Mouse (Mus musculus) left cerebral cortex, adult 18-20 months (tissue): Measurements from ENCODE around the gene Irs4. TPM values are rescaled to one million over a fixed set of nuclear protein-coding genes. Genes with fewer than 3 reads are reported as not detected.
A peak's percentile ranks its signal among the peaks of the same experiment; 100 is the strongest.

Experiments
- DNase-seq, 2 experiments: peaks; one replicate each; pipeline ENCODE4 v3.0.0; 2021 to 2022; ENCODE audit warnings: low spot score in 2 of 2, mixed read lengths in 1 of 2
- long read RNA-seq, 2 experiments: library from polyadenylated mRNA; stranded (forward); transcript quantifications; one replicate each; pipeline ENCODE4 v2.0.0; 2021
- total RNA-seq, 2 experiments: library from RNA; stranded (reverse); gene quantifications; 2 replicates each; pipeline ENCODE4 v1.2.3; 2021

The Irs4 gene
- total RNA-seq: under 1 TPM; 0.49 to 0.58 TPM
- long read RNA-seq, experiment 1: 0 reads
- long read RNA-seq, experiment 2: 0 reads

DNA sequence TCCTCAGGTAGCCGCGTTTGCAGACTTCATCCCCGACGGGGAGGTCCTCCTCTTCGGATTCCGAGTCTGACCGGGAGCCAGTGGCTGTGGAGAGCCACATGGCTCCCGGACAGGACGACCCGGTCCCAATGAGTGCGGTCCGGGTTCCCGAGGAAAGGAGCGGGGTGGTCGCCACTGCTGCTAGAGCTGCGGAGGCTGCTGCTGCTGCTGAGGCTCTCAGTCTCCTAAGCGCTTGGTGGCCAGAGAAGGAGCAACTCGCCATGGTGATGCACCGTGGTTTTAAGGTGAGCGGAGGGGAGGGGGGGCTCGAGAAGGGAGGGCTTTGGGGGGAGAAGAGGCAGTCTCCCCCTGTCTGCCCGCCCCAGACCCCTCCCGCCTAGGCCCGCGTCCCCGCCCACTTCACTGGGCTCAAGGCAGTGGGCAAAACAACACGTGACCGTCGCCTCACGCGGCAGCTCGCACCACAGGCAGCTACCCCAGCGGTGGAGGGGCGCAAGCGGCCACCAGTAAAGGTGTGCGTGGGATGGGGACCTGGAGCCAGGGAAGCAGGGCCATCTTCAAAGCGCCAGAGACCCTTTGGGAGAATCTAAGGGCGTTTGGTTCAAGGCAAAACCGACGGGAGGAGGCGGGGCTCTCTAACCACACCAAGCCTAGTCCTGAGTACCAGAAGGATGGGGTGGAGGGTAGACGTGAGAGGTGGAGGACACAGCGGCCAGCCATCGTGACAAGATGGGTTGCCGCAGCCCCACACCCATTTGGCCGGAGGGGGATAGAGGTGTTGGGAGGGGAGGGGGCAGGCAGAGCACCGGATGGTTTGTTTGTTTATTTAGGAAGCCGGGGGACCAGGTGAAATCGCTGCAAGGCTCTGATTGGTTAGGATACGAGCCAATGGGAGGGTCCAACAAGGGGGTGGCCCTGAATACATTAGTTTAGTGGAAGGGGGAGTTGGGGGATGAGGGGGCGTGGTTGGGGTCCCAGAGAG is at the start of gene Irs4:
TSS of gene Irs4 (minus strand) at position 327 of the 982 bp plus-strand sequence.
- DNase-seq: no peak

- no peak for DNase-seq
Measured at GRCm38 (mm10) chrX:141750360-141750759, 25.3 kb upstream of the Irs4 start.

DNA sequence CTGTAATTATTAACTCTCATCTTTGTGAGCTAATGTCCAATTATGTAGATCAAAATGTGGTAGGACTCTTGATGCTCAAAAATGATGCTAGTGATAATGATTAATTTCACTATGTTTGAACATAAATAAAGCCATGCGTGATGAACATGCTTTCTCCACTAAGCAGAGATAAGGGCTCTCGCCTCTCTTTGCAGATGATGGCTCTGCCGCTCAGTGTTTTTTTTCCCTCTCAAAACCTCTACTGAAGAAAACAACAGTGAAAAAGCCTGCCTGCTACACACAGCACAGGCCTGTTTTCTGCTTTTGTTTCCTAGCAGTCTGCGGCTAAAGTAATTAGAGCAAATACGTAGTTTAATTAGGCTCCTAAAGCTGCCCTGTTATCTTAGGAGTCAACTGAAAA is 4.5 kb upstream of the Irs4 start:
- no peak for DNase-seq

GRCm38 (mm10) chrX:141724391-141724891 is 622 bp downstream of the Irs4 start:
- no peak for DNase-seq

DNA sequence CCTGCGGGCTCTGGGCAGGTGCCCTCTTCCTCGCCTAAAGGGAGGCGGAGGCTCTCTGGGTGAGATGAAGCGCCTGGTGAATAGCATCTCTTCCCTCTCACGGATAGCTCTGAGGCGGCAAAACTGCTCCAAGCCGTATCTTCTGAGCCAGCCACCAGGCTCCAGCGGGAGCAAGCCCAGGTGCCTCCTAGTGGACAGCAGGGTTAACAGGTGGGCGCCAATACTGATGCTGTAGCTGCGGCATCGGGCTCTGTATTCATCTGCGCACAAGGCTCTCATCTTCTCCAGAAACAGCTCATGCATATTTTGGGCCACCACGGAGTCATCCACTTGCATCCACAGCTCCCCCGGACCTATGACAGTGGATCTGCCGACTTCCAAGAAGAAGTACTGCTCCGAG is 1.1 kb downstream of the Irs4 start:
- DNase-seq: no peak

DNA sequence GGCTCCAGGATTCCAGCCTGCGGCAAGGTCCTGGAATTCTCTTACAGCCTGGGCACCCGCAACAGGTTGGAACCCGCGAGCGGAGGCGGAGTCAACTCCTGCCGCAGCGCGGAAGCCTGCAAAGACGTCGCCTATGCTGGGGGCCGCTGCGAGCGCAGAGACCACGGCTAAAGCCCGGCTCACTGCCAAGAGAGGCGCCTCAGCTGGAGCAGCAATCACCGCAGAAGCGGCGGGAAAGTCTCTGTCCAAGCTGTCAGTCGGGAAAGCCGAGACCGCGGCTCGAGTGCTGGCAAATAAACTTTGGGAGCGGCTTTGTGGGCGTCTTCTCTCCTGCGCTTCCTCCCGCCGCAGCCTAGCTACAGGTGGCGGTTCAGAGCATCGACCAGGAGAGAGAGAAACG is 3.3 kb downstream of the Irs4 start:
- DNase-seq: peak in 1 of 2 experiments; percentile 2

Other genes with a start within 250 kb of the Irs4 start
- gene Col4a5, start 249.9 kb downstream of the Irs4 start, total RNA-seq: 1 to 10 TPM; 1.9 to 2.3 TPM
- not detected for gene Gm15294, start 150.0 kb upstream of the Irs4 start, total RNA-seq